Mouse (Mus musculus) cortical plate, adult 2 months (tissue): ENCODE results near the gene Scrn1. TPM values are rescaled to one million over a fixed set of nuclear protein-coding genes. Genes with fewer than 3 reads are reported as not detected.

Source experiments
- H3K27ac ChIP-seq: fragments of 200-500 bp; 2 replicates; pipeline ENCODE4 v1.5.1; 2012; ENCODE audit warnings: low read length, control low read depth, inconsistent platforms; ENCODE audit not compliant: insufficient read depth
- H3K4me1 ChIP-seq: fragments of 200-500 bp; 2 replicates; pipeline ENCODE4 v1.6.1; 2011; ENCODE audit warnings: low read length; ENCODE audit not compliant: control insufficient read depth, insufficient read depth
- H3K4me3 ChIP-seq: fragments of 200-500 bp; 2 replicates; pipeline ENCODE4 v1.5.1; 2011; ENCODE audit warnings: mild to moderate bottlenecking, low read length, control low read depth; ENCODE audit not compliant: insufficient read depth
- CTCF ChIP-seq: fragments of 200-500 bp; IDR thresholded peaks from 2 replicates; pipeline ENCODE4 v1.5.1; 2011; ENCODE audit warnings: mild to moderate bottlenecking, control low read depth, low read length; ENCODE audit not compliant: insufficient read depth; ENCODE audit errors: extremely low read depth
- POLR2A ChIP-seq: fragments of 200-500 bp; IDR thresholded peaks from 2 replicates; pipeline ENCODE4 v1.6.1; 2011; ENCODE audit warnings: mild to moderate bottlenecking, low read length, control low read depth; ENCODE audit not compliant: insufficient read depth; ENCODE audit errors: extremely low read depth
- polyA plus RNA-seq: library from polyadenylated mRNA; depleted of rRNA; stranded (reverse); fragments of >200 nt; gene quantifications from 2 replicates; pipeline ENCODE4 v1.2.3, GENCODE M21; 2012

Gene Scrn1
- polyA plus RNA-seq, 1 experiment = 115 TPM

DNA sequence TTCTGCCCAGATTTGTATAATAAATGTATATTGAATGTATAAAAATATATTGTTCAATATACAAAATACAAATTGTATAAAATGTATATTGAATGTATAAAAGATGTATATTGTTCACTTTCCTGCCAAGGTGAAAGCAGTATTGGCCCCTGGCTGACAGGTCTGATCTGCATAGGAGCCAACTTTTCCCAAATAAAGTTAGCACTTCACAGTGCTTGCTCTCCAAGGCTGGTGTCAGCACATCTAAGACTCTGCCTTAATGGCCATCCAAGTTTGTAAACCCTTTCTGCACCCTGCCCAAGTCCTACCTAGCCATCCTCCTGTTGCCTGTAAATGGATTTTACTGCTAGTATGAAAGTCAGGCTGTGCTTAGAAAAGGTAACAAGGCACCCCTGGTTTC lies 72.2 kb downstream of the Scrn1 start:
- no peak overlapping the region for H3K4me3 ChIP-seq
- no peaks in the 10 kb centered on the region for H3K4me1 ChIP-seq
- TF ChIP-seq CTCF = no peak
- TF ChIP-seq POLR2A = no peak
- H3K27ac ChIP-seq = no peak overlapping the region

DNA sequence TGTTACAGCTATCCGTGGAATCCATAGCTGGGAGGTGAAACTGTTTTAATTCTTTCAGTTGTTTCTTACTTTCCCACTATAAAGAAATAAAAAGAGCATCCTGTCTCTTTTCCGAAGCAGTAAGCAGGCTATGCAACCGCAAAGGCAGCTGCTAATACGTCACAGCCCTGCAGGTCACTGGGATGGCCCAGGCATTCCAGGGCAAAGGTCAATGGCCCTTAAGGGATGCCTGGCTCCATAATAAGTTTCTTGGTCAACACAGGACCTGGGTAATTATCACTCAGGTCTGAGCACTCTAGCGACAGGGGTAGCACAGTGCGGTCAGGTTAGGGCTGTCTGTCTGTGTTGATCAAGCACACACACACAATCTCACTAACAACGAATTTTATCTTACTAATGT lies 75.2 kb downstream of the Scrn1 start:
- no peak overlapping the region for H3K27ac ChIP-seq
- no peaks in the 10 kb centered on the region for H3K4me1 ChIP-seq
- TF ChIP-seq CTCF = no peak
- no peak for TF ChIP-seq POLR2A
- H3K4me3 ChIP-seq = no peak overlapping the region

DNA sequence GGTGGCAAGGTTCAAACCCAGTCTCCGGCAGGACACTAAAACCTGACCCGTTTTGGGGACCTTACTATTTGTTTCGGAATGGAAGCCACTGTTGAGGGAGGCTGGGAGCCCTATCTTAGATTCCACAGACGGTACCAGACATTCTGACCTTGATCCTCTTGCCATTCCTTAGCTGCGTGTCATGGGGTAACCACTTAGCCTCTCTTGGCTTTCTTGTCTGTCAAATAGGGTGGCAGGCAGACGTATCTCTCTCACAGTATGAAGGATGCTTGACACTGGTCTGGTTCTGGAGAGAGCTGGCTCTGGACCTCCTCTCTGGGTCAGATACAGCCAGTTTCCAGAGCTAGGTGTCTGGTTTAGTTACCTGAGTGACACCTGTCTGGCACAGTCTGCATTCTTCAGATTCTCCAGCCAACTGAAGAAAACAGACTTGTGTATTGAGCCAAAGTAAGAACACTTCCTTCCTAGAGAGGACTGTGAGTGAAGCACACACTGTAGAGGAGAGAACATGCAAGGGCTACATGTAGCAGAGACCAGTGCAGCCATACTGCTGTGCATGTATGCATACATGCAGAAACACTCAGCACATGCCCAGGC lies 80.2 kb downstream of the Scrn1 start:
- no peak overlapping the region for H3K27ac ChIP-seq
- TF ChIP-seq CTCF (no peak), POLR2A (no peak)
- no peak overlapping the region for H3K4me3 ChIP-seq
- no peaks in the 10 kb centered on the region for H3K4me1 ChIP-seq

DNA sequence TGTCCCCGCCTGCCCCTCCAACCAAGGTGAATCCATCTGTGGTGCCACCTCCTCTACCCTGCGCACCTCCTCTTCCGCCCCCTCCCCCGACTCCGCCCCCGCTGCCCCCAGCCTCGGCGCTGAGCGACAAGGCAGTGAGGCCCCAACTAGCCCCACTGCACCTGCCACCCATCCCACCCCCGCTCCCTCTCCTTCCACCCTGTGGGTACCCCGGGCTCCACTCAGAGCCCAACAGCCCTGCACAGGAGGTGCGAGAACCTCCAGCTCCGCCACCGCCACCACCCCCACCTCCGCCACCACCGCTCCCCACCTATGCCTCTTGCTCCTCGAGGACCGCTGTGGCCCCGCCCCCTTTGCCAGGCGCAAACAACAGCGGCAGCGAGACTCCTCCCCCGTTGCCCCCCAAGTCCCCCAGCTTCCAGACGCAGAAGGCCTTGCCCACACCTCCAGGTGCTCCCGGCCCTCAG lies 80.8 kb downstream of the Scrn1 start:
- TF ChIP-seq POLR2A (no peak), CTCF (no peak)
- Histone ChIP-seq H3K27ac (no peak overlapping the region), H3K4me1 (no peaks in the 10 kb centered on the region), H3K4me3 (no peak overlapping the region)

DNA sequence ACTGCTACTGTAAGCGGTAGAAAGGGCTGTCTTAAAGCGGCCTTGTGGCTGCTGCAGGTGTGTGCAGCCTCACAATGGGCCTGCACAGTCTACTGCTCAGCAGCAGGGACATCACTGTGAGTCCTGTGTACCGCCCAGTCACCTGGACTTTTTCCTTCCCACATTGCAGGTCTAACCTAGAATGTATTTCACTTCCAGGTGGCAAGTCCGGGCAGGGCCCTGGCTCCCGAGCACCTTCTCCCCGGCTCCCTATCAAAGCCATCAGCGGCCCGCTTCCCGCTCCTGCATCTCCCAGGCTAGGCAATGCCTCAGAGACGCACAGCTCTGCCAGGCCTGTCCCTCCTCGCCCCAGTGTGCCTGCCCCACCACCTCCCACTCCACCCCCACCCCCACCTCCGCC lies 81.3 kb downstream of the Scrn1 start:
- H3K27ac ChIP-seq = no peak overlapping the region
- no peak overlapping the region for H3K4me3 ChIP-seq
- TF ChIP-seq CTCF = no peak
- no peak for TF ChIP-seq POLR2A
- no peaks in the 10 kb centered on the region for H3K4me1 ChIP-seq

DNA sequence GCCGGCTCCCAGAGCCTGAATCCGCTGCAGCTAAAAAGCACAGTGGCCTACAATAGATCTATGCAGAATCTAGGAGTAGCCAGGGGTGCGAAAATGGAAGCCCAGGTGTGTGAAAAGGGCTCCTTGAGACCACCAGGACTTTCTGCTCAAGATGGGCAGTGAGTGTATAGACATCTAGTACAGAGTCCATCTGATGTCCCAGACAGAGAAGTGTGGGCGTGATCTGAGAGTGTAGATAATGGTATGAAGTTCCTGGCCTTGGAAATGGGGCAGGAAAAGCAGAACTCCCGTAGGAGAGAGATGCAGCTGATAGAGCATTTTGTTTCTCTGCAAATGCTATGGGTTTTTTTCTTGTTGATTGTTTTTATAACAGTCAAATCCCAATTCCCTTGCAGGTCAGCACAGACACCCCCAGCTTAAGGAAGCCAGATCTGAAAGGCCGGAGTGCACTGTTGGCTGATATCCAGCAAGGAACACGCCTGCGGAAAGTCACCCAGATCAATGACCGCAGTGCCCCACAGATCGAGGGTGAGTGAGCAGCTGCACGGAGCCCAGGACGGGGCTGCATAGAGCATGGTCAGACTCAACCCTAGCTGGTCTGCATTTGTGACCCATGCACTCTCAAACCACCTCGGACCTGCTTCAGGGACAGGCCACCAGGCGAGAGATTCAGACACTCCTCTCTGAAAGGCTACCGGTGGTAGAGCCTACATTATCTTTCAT lies 84.7 kb downstream of the Scrn1 start:
- Histone ChIP-seq H3K4me3 (no peak overlapping the region), H3K27ac (no peak overlapping the region), H3K4me1 (peaks cover 7% of the 10 kb centered on the region)
- TF ChIP-seq POLR2A (no peak), CTCF (no peak)

DNA sequence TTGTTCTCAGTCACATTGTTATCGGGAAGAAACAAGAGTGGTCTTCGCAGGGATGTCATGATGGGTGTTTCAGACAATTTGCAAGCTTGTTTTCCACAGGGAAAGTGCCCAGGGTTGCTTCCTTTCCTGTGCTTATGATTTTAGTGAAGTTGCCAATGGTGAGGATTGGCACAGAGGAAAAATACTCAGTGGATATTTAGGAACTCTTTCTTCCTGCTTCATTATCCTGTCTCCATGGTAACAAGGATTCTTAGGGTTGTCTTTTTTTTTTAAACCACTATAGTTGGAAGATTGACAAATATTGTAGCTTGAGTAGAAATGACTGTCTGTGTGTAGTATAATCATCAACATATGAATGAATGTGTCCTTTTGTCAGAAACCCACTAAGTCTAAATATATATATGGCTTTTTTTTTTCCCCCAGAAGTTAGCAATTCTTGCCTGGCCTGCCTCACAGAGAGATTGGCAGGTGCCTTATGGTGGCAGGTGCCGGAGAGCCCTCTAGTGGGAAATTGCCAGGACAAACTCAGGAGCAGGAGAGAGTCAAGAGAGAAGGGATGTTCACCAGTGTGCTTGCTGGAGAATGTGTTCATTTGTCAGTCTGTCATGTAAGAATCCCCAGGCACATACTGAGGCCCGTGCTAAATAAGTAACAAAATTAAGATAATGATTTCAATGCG lies 87.5 kb downstream of the Scrn1 start:
- Histone ChIP-seq H3K27ac (peak overlapping the region; percentile 57; the same call in 1 of the 2 replicates), H3K4me1 (peaks cover 14% of the 10 kb centered on the region), H3K4me3 (no peak overlapping the region)
- TF ChIP-seq POLR2A (no peak), CTCF (peak; percentile 27)

DNA sequence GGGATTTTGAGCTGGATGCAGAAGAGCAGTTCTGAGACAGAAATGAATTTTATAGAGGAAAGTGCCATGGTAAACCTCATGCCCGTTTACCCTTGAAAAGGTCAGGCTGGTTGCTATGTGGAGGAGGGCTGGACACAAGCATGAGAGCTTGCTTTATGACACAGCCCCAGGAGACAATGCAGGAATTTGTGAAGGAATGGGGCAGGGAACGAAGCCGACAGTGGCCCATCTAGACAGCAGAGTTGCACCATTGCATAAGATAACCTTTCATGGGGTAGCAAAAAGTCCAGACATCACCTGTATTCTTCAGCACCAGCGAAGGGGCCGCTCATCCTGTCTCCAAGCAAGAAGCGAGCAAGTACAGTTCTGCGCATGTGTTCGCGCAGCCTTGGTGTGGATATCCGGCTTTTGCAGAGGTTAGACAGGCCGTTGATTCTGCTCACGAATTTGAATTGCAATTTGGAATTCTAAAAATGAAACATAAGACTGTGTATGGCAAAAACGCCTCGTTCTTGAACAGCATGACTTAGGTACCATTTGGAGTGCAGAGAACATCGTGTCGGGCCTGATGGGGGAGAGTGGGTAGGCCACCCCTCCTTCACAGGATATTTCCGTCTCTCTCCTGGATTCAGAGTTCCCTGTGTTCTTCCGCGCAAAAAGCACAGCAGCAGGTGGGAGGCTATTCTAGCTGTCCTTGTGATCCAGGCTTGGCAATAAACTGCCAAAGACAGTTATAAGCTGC lies 90.2 kb downstream of the Scrn1 start:
- Histone ChIP-seq H3K4me1 (peaks cover 16% of the 10 kb centered on the region), H3K27ac (peak overlapping the region; percentile 77), H3K4me3 (no peak overlapping the region)
- TF ChIP-seq CTCF = no peak
- TF ChIP-seq POLR2A = peak; percentile 36; the same call in 1 of the 2 replicates

DNA sequence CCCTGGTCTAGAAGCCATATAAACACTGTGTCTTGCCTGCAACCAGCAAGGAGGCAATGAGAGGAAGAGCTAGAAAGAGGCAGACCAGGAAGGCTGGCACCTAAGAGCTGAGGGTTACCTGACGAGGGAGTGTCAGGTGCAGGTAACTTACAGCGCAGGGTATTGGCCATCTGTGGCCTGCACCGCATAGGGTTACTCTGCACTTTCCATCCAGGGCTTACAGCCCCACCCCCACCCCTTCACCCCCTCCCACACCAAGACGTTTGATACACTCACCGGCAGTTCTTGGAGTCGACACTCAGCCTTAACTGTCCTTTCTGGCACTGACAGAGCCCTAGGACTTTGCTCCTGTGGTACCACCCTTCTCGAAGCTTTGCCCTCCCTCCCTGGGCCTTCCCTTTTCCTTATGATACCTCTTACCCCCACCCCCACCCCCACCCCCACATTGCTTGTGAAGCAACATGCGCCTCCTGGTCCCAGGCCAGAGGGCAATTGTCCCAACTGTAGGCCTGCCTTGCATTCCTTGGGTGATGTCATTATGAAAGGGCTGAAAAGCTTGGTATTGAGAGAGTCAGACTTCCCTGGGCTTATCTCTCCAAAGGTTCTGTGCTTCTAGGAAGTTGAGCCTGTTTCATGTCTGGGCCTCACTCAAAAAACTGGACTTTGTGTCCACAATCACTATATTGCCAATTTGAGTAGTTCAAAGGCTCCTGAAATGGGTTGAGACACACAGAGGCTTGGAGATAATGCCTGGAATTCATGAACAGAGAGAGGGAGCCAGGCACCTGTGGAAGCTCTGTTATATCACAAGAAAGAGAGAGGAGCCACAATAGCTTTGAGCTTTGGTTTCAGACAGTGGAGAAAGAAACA lies 93.2 kb downstream of the Scrn1 start:
- Histone ChIP-seq H3K4me1 (peaks cover 17% of the 10 kb centered on the region), H3K4me3 (no peak overlapping the region), H3K27ac (no peak overlapping the region)
- TF ChIP-seq POLR2A (no peak), CTCF (no peak)
